In the genomic region with DNA sequence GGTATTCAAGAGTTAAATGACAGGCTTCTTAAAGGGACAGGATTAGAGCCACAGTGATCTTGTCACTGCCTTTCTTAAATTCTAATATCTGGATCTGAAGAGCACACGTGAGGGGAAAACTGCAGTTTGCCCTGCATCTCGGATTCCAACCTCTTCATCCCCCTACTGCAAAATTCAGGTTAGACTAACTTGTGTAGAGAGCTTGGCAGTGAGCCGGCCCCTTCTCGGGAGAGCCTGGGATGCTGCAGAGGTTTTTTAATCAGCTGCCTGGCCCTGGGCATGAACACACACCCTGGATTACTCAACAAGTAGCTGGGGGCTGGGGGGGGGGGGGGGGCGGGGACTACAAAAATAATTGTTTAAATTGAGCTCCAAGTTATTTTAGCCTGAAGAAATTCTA, we compare ENCODE assay signal across 9 mouse cellular contexts.
DNase-seq lines count a peak whose midpoint lies in the region; ATAC-seq and TF ChIP-seq lines count a peak whose summit lies in the region.
"Had no signal": no experiment of that assay in that cellular context is flagged by ENCODE, and none has a peak within 500 bp of the region (broad histone marks: within the 10 kb centered on the region; RNA-seq: fewer than 3 reads in every experiment).

No protein-coding gene starts in this region.

- DNase-seq in kidney, postnatal 14 days: peak; percentile 29
- DNase-seq in kidney, adult 8-10 months: no peak
- no peak for DNase-seq in intestine, embryonic 14.5 days (ENCODE audit: low spot score)
- no peak for DNase-seq in midbrain, postnatal 0 days (ENCODE audit: low spot score)
- no peak for DNase-seq in urinary bladder, adult 18-20 months (ENCODE audit: low spot score in 2 of 2)
- DNase-seq in Muller cell, postnatal 12 days (ENCODE audit: inconsistent ontology term): no peak
- DNase-seq in kidney, adult 18-20 months: no peak

- no peak for TF ChIP-seq CTCF in midbrain, postnatal 0 days (IDR thresholded peaks at IDR 0.05)

- H3K4me2 ChIP-seq in forebrain, embryonic 13.5 days: peak overlapping the region; percentile 50
- peak overlapping the region; percentile 42 for H3K4me2 ChIP-seq in intestine, embryonic 14.5 days (ENCODE audit: low read length)
- peak overlapping the region; percentile 38 for H3K4me2 ChIP-seq in midbrain, postnatal 0 days (ENCODE audit: low read depth, low read length, poor library complexity, severe bottlenecking)

- no peak overlapping the region; the same call in 1 of the 2 replicates for H3K27ac ChIP-seq in forebrain, embryonic 13.5 days
- peak overlapping the region; percentile 43; the same call in 1 of the 2 replicates for H3K27ac ChIP-seq in intestine, embryonic 14.5 days (ENCODE audit: low read depth)
- H3K27ac ChIP-seq in midbrain, postnatal 0 days (ENCODE audit: low read depth, low read length): no peak overlapping the region

- H3K9ac ChIP-seq in forebrain, embryonic 13.5 days: peak overlapping the region; percentile 48; the same call in 1 of the 2 replicates
- H3K9ac ChIP-seq in intestine, embryonic 14.5 days (ENCODE audit: low read length): 0 out of 2 replicates have a peak overlapping the region, but pooled peaks have one; percentile 35
- H3K9ac ChIP-seq in midbrain, postnatal 0 days (replicated peaks; ENCODE audit: low read length, poor library complexity, severe bottlenecking): peak overlapping the region; percentile 34; the same call in 1 of the 2 replicates

- WGBS in forebrain, embryonic 13.5 days: 14% methylated on average over 5 of the region's 5 CpGs
- WGBS in intestine, embryonic 14.5 days: 27% methylated on average over 5 of the region's 5 CpGs
- 10% methylated on average over 5 of the region's 5 CpGs for WGBS in midbrain, postnatal 0 days

- H3K4me3 ChIP-seq in forebrain, embryonic 13.5 days: no peak overlapping the region
- no peak overlapping the region for H3K4me3 ChIP-seq in intestine, embryonic 14.5 days (ENCODE audit: low read depth, low read length)
- H3K4me3 ChIP-seq in midbrain, postnatal 0 days (ENCODE audit: low read depth, low read length): no peak overlapping the region

- peaks cover 11% of the 10 kb centered on the region for H3K4me1 ChIP-seq in forebrain, embryonic 13.5 days
- no peaks in the 10 kb centered on the region for H3K4me1 ChIP-seq in intestine, embryonic 14.5 days (replicated peaks; ENCODE audit: control insufficient read depth, insufficient read depth, low read length)
- H3K4me1 ChIP-seq in midbrain, postnatal 0 days (ENCODE audit: insufficient read depth, low read length): no peaks in the 10 kb centered on the region

- no peaks in the 10 kb centered on the region for H3K36me3 ChIP-seq in forebrain, embryonic 13.5 days (ENCODE audit: poor library complexity, severe bottlenecking)
- H3K36me3 ChIP-seq in intestine, embryonic 14.5 days (ENCODE audit: control insufficient read depth, insufficient read depth, low read length): no peaks in the 10 kb centered on the region
- no peaks in the 10 kb centered on the region for H3K36me3 ChIP-seq in midbrain, postnatal 0 days (ENCODE audit: insufficient read depth, low read length)
- H3K36me3 ChIP-seq: G1E had no signal

- H3K27me3 ChIP-seq in forebrain, embryonic 13.5 days: no peaks in the 10 kb centered on the region
- no peaks in the 10 kb centered on the region for H3K27me3 ChIP-seq in intestine, embryonic 14.5 days (replicated peaks; ENCODE audit: control insufficient read depth, insufficient read depth, low read length)
- H3K27me3 ChIP-seq in midbrain, postnatal 0 days (ENCODE audit: insufficient read depth, low read length): no peaks in the 10 kb centered on the region

- no peaks in the 10 kb centered on the region for H3K9me3 ChIP-seq in forebrain, embryonic 13.5 days (replicated peaks)
- no peaks in the 10 kb centered on the region for H3K9me3 ChIP-seq in intestine, embryonic 14.5 days (ENCODE audit: control insufficient read depth, low read length)
- no peaks in the 10 kb centered on the region for H3K9me3 ChIP-seq in midbrain, postnatal 0 days (ENCODE audit: low read length)
- H3K9me3 ChIP-seq: G1E had no signal

- peak; percentile 34; the same call in 1 of the 2 replicates for ATAC-seq in forebrain, embryonic 13.5 days
- ATAC-seq in intestine, embryonic 14.5 days (replicated peaks; ENCODE audit: low FRiP score, low TSS enrichment, low read depth): no peak
- ATAC-seq in midbrain, postnatal 0 days (ENCODE audit: low FRiP score): no peak; the same call in 1 of the 2 replicates
